Mouse (Mus musculus) lung, postnatal 0 days (tissue): ENCODE measurements around the gene Eif3b. TPM values are rescaled to one million over a fixed set of nuclear protein-coding genes. Genes with fewer than 3 reads are reported as not detected.
A peak's percentile ranks its signal among the peaks of the same experiment; 100 is the strongest.

ENCODE experiments used
- ATAC-seq: fragments of 200-750 bp; cut with Nextera tagmentation; 2 replicates; pipeline ENCODE4 v1.8.0; 2017; ENCODE audit warnings: moderate library complexity
- DNase-seq: peaks from one replicate; pipeline ENCODE4 v3.0.0-alpha.2; 2016; ENCODE audit warnings: low spot score
- H3K27ac ChIP-seq: fragments of 300-500 bp; sonication (generic); 2 replicates; pipeline ENCODE4 v1.5.1; 2014; ENCODE audit warnings: antibody characterized with exemption, mild to moderate bottlenecking, low read length, mixed read lengths
- H3K27me3 ChIP-seq: fragments of 300-500 bp; sonication (generic); replicated peaks from 2 replicates; pipeline ENCODE4 v1.6.1; 2014; ENCODE audit warnings: low read length, mixed read lengths; ENCODE audit not compliant: insufficient read depth
- H3K36me3 ChIP-seq: fragments of 300-500 bp; sonication (generic); 2 replicates; pipeline ENCODE4 v1.6.1; 2014; ENCODE audit warnings: low read length, mixed read lengths; ENCODE audit not compliant: insufficient read depth
- H3K4me1 ChIP-seq: fragments of 300-500 bp; sonication (generic); 2 replicates; pipeline ENCODE4 v1.6.1; 2014; ENCODE audit warnings: antibody characterized with exemption, low read depth, low read length, mixed read lengths; ENCODE audit not compliant: insufficient read depth
- H3K4me2 ChIP-seq: fragments of 300-500 bp; sonication (generic); replicated peaks from 2 replicates; pipeline ENCODE4 v1.6.1; 2014; ENCODE audit warnings: low read depth, mild to moderate bottlenecking, low read length, moderate library complexity, mixed read lengths
- H3K4me3 ChIP-seq: fragments of 300-500 bp; sonication (generic); 2 replicates; pipeline ENCODE4 v1.5.1; 2014; ENCODE audit warnings: low read depth, low read length
- H3K9ac ChIP-seq: fragments of 300-500 bp; sonication (generic); replicated peaks from 2 replicates; pipeline ENCODE4 v1.6.1; 2014; ENCODE audit warnings: low read depth, mild to moderate bottlenecking
- H3K9me3 ChIP-seq: fragments of 300-500 bp; sonication (generic); 2 replicates; pipeline ENCODE4 v1.6.1; 2016; ENCODE audit warnings: low read length, mixed read lengths
- CTCF ChIP-seq: IDR thresholded peaks from 2 replicates; pipeline ENCODE4 v1.5.1; 2016; ENCODE audit warnings: antibody characterized with exemption, mild to moderate bottlenecking
- EP300 ChIP-seq: IDR thresholded peaks from 2 replicates; pipeline ENCODE4 v1.6.1; 2016; ENCODE audit warnings: antibody characterized with exemption, mild to moderate bottlenecking, control low read depth
- WGBS: fragments of 180-500 bp; shearing (Covaris S2); extraction: QIAGEN DNeasy Blood & Tissue Kit; methylation state at CpG from one replicate; pipeline ENCODE4 v1.1.7; 2014; 5-methylcytosine and 5-hydroxymethylcytosine counted together
- polyA plus RNA-seq: library from polyadenylated mRNA; unstranded; fragments of >200 nt; fragmentation: Nextera tagmentation; extraction: Ambion mirVana; gene quantifications from 2 replicates; pipeline ENCODE4 v1.2.1, GENCODE M21; 2015

Gene Eif3b
- polyA plus RNA-seq, 1 experiment from 2014 or later = 81.5 TPM

- H3K27ac ChIP-seq = no peak overlapping the region
- no peaks in the 10 kb centered on the region for H3K36me3 ChIP-seq
- DNase-seq = no peak
- H3K4me2 ChIP-seq = no peak overlapping the region
- TF ChIP-seq CTCF = 0 out of 2 replicates have a peak, but pooled peaks have one; percentile 11
- TF ChIP-seq EP300 = no peak
- no peak for ATAC-seq
- H3K9me3 ChIP-seq = no peaks in the 10 kb centered on the region
- H3K4me1 ChIP-seq = no peaks in the 10 kb centered on the region
- no peak overlapping the region for H3K4me3 ChIP-seq
- H3K27me3 ChIP-seq = no peaks in the 10 kb centered on the region
- H3K9ac ChIP-seq = no peak overlapping the region
Measured at GRCm38 (mm10) chr5:140408801-140409200, 10.3 kb upstream of the Eif3b start.

- TF ChIP-seq CTCF = peak; percentile 80
- TF ChIP-seq EP300 = no peak
- H3K27me3 ChIP-seq = no peaks in the 10 kb centered on the region
Measured at GRCm38 (mm10) chr5:140411339-140411738, 7.8 kb upstream of the Eif3b start.

GRCm38 (mm10) chr5:140414647-140415046 lies 4.5 kb upstream of the Eif3b start:
- 51% methylated on average over 4 of the region's 4 CpGs for WGBS
- DNase-seq (no peak), ATAC-seq (no peak)
- Histone ChIP-seq H3K36me3 (no peaks in the 10 kb centered on the region), H3K9ac (no peak overlapping the region), H3K4me2 (no peak overlapping the region), H3K9me3 (no peaks in the 10 kb centered on the region), H3K27me3 (no peaks in the 10 kb centered on the region), H3K4me3 (no peak overlapping the region), H3K4me1 (peaks cover 2% of the 10 kb centered on the region; the same call in 1 of the 2 replicates), H3K27ac (no peak overlapping the region)
- no peak for TF ChIP-seq CTCF

More at GRCm38 (mm10) chr5:140411339-140411738, 7.8 kb upstream of the Eif3b start:
- Histone ChIP-seq H3K4me1 (no peaks in the 10 kb centered on the region), H3K27ac (no peak overlapping the region), H3K9ac (no peak overlapping the region), H3K36me3 (no peaks in the 10 kb centered on the region), H3K9me3 (no peaks in the 10 kb centered on the region), H3K4me2 (no peak overlapping the region), H3K4me3 (no peak overlapping the region)
- peak; percentile 73 for DNase-seq
- 35% methylated on average over 8 of the region's 8 CpGs for WGBS
- peak; percentile 67 for ATAC-seq

- ATAC-seq (no peak), DNase-seq (no peak)
- peaks cover 14% of the 10 kb centered on the region; the same call in 1 of the 2 replicates for H3K4me1 ChIP-seq
- H3K4me2 ChIP-seq = peak overlapping the region; percentile 89
- peak overlapping the region; percentile 93 for H3K4me3 ChIP-seq
- no peaks in the 10 kb centered on the region for H3K27me3 ChIP-seq
- peak overlapping the region; percentile 86 for H3K27ac ChIP-seq
- H3K9ac ChIP-seq = peak overlapping the region; percentile 97
- TF ChIP-seq EP300 = no peak; the same call in 1 of the 2 replicates
- no peak for TF ChIP-seq CTCF
- H3K36me3 ChIP-seq = no peaks in the 10 kb centered on the region
- 1% methylated on average over 12 of the region's 12 CpGs for WGBS
- no peaks in the 10 kb centered on the region for H3K9me3 ChIP-seq
Measured at GRCm38 (mm10) chr5:140418106-140418488, 1.0 kb upstream of the Eif3b start.

- Histone ChIP-seq H3K4me2 (peak overlapping the region; percentile 89), H3K27ac (peak overlapping the region; percentile 86), H3K36me3 (no peaks in the 10 kb centered on the region), H3K27me3 (no peaks in the 10 kb centered on the region), H3K9ac (peak overlapping the region; percentile 97), H3K4me3 (peak overlapping the region; percentile 93), H3K9me3 (no peaks in the 10 kb centered on the region), H3K4me1 (peaks cover 14% of the 10 kb centered on the region; the same call in 1 of the 2 replicates)
- TF ChIP-seq EP300 (no peak), CTCF (no peak)
- peak; percentile 39 for ATAC-seq
- DNase-seq = peak; percentile 26
- under 1% methylated on average over 58 of the region's 62 CpGs for WGBS
Measured at GRCm38 (mm10) chr5:140419442-140420080, 433 bp downstream of the Eif3b start.

- peak overlapping the region; percentile 93 for H3K4me3 ChIP-seq
- WGBS = 42% methylated on average over 4 of the region's 4 CpGs
- H3K9ac ChIP-seq = peak overlapping the region; percentile 97
- H3K4me1 ChIP-seq = peaks cover 14% of the 10 kb centered on the region; the same call in 1 of the 2 replicates
- H3K27me3 ChIP-seq = no peaks in the 10 kb centered on the region
- no peaks in the 10 kb centered on the region for H3K36me3 ChIP-seq
- no peak for DNase-seq
- H3K4me2 ChIP-seq = peak overlapping the region; percentile 89
- TF ChIP-seq EP300 = no peak
- no peak for TF ChIP-seq CTCF
- ATAC-seq = no peak
- H3K9me3 ChIP-seq = no peaks in the 10 kb centered on the region
- no peak overlapping the region for H3K27ac ChIP-seq
Measured at GRCm38 (mm10) chr5:140420616-140421015, 1.5 kb downstream of the Eif3b start.
